Mouse (Mus musculus) spleen, embryonic (tissue): ENCODE data around the gene Tusc2.

Experiments used
- CTCF ChIA-PET: fragments of 350-600 bp; sonication (Branson Sonifier 250); formaldehyde crosslinking; loops from one replicate; lab custom pipeline; 2022; lab: Charles Lee

Tusc2 gene

DNA sequence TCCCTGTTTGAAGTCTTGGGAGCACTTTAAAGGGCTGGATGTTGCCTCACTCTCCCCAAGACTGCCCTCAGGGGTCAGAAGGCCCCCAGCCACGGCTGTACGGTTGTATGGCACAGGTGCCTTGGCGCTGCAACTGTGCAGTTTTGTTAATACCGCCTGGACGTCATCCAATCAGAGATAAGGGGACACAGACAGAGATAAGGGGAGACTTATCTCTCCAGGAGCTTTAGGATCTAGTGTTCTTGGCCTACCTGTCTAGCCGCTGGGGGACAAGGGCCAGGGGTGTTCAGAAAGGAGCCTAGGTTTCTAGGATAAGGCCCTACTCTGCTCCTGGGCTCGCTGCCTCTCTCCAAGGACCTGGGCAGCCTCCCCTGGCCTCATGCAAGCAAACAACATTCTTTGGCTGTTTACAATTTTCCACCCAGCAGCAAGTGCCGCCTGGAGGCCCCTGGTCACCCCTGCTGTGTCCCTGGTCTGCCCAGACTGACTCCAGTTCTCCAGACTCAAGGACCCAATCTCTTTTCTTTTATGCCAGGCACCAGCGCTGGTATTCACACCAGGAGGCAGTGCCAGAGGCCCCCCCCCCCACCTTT, 44.7 kb downstream of the Tusc2 start:
- CTCF ChIA-PET, result interaction anchor here (0.5 to 0.7 kb wide), 3 partner anchors 8 to 16 kb away, joined by 3 to 4 read pairs (median 3); no protein-coding TSS in a partner anchor

DNA sequence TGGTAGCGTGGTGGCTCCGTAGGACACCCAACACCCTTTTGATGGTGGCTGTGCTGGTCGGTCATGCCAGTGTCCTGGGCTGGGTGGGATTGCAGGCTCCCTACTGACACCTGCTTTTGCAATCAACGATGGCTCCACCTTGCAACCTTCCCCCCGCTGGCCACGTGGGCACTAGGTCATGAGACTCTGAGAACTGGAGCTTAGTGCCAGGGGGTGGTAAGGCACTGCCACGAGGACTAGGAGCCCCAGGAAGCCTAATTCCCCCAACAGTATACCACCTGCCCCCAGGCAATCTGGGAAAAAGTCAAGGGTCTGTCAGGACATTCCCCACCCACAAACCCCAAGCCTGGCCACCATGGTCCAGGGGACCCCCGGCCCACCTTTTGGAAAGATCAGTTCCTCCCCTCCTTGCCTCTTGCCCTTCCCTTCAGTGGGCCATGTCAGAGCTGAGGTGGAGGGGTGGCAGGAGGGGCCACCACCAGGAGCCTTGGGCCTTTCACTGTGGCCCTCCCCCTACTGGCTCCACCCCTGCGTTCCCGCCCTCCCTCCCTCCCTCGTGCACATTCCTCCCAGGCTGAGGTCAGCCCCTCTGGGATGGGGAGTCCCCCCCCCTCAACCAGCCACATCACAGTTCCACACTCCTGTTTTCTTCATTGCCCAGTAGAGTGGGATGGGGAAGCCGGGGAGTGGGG, 45.8 kb downstream of the Tusc2 start, which contains the start of gene Sema3b:
TSS of gene Sema3b (minus strand) at position 489 of the 692 bp plus-strand sequence.
- CTCF ChIA-PET, result interaction anchor here (0.7 kb wide), 2 partner anchors 9 to 17 kb away, joined by 3 to 4 read pairs; no protein-coding TSS in a partner anchor

DNA sequence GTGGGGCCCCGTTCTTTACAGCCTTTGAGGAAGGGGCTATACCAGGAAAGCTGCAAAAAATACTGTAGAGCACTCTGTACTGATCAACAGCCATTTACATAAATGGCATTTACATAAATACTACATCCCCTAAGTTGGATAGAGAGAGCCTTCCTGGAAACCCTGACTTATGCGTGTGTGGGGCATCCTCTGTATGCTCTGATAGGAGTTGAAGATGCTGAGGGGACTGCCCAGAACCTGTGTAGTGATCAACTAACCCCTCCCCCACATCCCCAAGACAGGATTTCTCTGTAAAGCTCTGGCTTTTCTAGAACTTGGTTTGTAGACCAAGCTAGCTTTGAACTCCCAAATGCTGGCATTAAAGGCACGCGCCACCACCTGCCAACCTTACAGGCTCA, 46.4 kb downstream of the Tusc2 start:
- CTCF ChIA-PET, result interaction anchor here (0.8 to 1.2 kb wide), 2 partner anchors 17 to 36 kb away, joined by 3 to 14 read pairs; no protein-coding TSS in a partner anchor

DNA sequence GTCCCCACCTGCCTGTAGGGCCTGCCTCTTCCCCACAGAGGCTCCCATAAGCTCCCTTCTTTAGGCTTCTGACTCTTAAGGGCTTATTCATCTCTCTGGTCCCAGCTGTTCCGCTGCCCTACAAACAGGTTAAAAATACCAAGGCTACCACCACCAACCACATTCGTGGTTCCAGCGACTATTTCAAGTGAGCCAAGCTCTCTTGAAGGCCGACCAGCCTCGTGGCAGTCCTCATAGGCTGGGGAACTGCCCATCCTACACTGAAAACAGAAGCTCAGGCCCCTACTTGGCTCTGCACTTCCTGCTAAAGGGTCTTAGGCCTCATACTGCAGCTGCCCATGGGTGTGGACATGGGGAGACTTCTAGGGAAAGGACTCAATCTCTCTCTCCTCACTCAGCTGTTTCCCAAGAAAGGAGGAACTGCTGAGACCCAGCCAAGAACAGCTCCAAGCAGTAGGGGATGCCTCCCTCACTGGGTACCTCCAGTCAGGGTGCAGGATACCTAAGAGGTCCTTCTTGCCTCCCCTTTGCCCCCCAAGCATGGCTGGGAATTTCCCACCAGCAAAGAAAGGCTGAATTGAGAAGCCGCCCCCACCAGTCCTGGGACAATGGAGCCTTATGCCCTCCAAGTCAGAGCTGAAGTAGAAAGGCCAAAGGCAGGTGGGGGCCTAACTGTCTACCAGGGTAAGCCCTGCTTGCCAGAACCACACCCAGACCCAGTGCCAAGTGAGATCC, 48.6 kb downstream of the Tusc2 start:
- CTCF ChIA-PET, result interaction anchor here (0.7 to 1.8 kb wide), 4 partner anchors 9 to 66 kb away, joined by 3 to 7 read pairs (median 3); no protein-coding TSS in a partner anchor

DNA sequence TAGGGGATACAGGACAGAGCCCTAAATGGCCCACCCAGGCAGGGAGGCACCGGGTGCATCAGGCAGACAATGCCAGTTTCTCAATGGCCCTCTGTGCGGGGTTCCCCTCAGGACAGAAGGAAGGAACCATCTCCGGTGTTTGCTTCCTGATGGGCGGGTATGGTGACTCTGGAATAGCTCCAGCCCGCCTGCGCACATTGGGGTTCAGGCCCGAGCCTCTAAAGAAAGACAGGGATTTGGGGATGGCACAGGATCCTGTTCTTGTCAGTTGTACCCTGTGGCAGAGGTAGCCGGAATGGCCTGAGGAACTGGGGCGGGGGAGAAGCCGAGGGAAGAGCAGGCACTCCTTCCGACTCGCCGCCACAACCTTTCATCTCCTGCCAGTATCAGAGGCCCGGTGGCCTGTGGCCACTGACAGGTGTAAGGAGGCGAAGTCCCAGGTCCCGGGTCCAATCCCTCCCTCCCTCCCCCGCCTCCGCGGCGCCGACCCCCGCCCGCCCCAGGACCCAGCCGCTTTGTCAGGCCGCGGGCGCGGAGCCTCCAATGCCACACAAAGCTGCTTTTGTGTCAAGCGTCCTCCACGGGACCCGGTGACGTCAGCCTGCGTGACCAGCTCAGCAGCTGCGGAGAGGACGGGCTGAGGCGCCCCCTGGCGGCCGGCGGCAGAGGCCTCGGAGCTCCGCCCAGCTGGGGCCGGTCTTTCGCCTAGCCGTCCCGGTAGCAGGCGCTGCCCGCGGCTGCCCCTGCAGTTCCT, 49.3 kb downstream of the Tusc2 start:
- CTCF ChIA-PET, result interaction anchor here (0.7 to 1.8 kb wide), 4 partner anchors 10 to 65 kb away, joined by 3 to 7 read pairs (median 3); no protein-coding TSS in a partner anchor

DNA sequence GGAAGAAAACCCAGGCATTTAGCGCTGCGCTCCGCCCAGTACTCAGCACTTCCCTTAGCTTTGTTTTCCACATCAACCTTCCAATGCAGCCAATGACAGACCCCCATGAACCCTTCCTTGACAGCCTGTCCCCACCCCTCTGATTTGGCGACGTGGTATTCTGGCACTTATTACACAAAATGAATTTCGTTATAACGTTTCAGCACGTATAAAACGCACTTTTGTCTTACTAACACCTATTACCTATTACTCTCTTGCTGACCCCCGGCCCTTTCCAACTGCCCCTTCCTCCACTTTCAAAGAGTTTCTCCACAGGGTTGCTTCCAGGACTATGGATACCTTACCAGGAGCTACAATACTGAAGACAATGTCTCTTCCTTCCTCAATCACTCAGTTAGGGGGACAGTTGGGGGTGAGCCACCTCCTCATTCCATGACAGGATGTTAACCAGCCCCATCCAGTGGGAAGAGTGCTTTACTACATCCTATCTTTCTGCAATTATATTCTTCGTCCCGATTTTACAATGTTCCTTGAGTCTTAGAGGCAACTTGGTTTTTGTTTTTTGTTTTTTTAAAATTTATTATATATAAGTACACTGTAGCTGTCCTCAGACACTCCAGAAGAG, 50.0 kb downstream of the Tusc2 start:
- CTCF ChIA-PET, result interaction anchor here (1.8 kb wide), 1 partner anchor 11 kb away, joined by 7 read pairs; no protein-coding TSS in a partner anchor

DNA sequence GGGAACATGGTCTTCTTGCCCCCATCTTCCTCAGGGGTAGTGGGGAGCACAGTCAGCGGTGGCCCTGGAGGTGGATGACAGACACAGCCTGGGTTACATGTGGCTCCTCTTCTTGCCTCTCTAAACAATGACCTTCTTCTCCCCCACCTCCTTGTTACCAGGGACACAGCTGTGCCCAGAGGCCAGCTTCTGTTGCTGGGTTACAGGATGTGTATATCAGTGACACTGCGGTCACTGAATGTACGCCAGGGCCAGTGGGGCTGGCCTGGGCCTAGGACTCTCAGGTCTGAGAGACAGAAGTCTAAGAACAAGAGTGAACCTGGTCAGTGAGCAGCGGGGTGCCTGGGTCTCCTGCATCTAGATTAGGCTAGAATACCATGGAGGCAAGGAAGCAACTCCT, 52.0 kb downstream of the Tusc2 start:
- CTCF ChIA-PET, result no interaction called here
